Comparison of ENCODE assay signal across 29 mouse cellular contexts in genomic region chr6:88750884-88751283, GRCm38 (mm10). TPM values are rescaled to one million over a fixed set of nuclear protein-coding genes. Genes with fewer than 3 reads are reported as not detected.
DNase-seq lines count a peak whose midpoint lies in the region; ATAC-seq and TF ChIP-seq lines count a peak whose summit lies in the region.
"Had no signal": no experiment of that assay in that cellular context is flagged by ENCODE, and none has a peak within 500 bp of the region (broad histone marks: within the 10 kb centered on the region; RNA-seq: fewer than 3 reads in every experiment).

No protein-coding gene starts in this region.

- in situ Hi-C loops in CH12.LX (cut with MboI; ENCODE audit: low pct_ligation_motif_present, low pct_unique_long_range_greater_than_20kb, low sequenced_read_pairs), result no loop called here

- no peak for TF ChIP-seq CTCF in CH12.LX (conservative IDR thresholded peaks at IDR 0.05 in 1 of 2, IDR thresholded peaks at IDR 0.05 in 1 of 2; ENCODE audit: low read depth in 2 of 2, low read length in 2 of 2)
- no peak for TF ChIP-seq CTCF in intestine, postnatal 0 days (IDR thresholded peaks at IDR 0.05; ENCODE audit: low read depth)

- DNase-seq in kidney, adult 9 months, result peak; percentile 35
- DNase-seq in kidney, adult 11 months, result no peak
- DNase-seq in kidney, postnatal 36 days, result peak; percentile 29 to 43
- DNase-seq in kidney, postnatal 10 days, result no peak
- no peak for DNase-seq in CH12.LX (ENCODE audit: extremely low read depth)
- no peak for DNase-seq in gastrocnemius, adult 18-20 months (ENCODE audit: low spot score)
- DNase-seq: adrenal gland, postnatal 14 days; cerebellum, adult 18-20 months; cerebellum, postnatal 10 days; heart, adult 2 months; heart, postnatal 4 days; lung, adult 18-20 months; lung, postnatal 14 days; retina, postnatal 1 day; right cerebral cortex, postnatal 14 days; thymus, postnatal 4 days had no signal

- TF ChIP-seq RAD21 in CH12.LX (IDR thresholded peaks at IDR 0.05; ENCODE audit: low read depth, low read length), result no peak

- no peak overlapping the region for H3K4me3 ChIP-seq in CH12.LX (replicated peaks in 1 of 3; ENCODE audit: low read depth in 2 of 3, low read length in 2 of 3, poor library complexity in 1 of 3)
- no peak overlapping the region for H3K4me3 ChIP-seq in intestine, postnatal 0 days (ENCODE audit: low read depth, low read length)
- H3K4me3 ChIP-seq: embryonic facial prominence, embryonic 13.5 days; forebrain, embryonic 10.5 days; forebrain, embryonic 15.5 days; heart, adult 2 months; heart, embryonic 12.5 days; hindbrain, embryonic 15.5 days; left cerebral cortex, adult 2 months; limb, embryonic 13.5 days; midbrain, embryonic 10.5 days; midbrain, embryonic 15.5 days; neural tube, embryonic 15.5 days had no signal

- H3K4me2 ChIP-seq in CH12.LX (ENCODE audit: insufficient read depth, low read depth, poor library complexity, severe bottlenecking), result no peak overlapping the region
- no peak overlapping the region for H3K4me2 ChIP-seq in intestine, postnatal 0 days (replicated peaks; ENCODE audit: low read depth)
- H3K4me2 ChIP-seq: embryonic facial prominence, embryonic 13.5 days; forebrain, embryonic 15.5 days; heart, embryonic 12.5 days; hindbrain, embryonic 15.5 days; limb, embryonic 13.5 days; midbrain, embryonic 15.5 days; neural tube, embryonic 15.5 days had no signal

- no peak overlapping the region for H3K9ac ChIP-seq in CH12.LX (ENCODE audit: insufficient read depth, low read depth)
- H3K9ac ChIP-seq in intestine, postnatal 0 days (ENCODE audit: low read depth, low read length), result no peak overlapping the region
- H3K9ac ChIP-seq: embryonic facial prominence, embryonic 13.5 days; forebrain, embryonic 15.5 days; heart, embryonic 12.5 days; hindbrain, embryonic 15.5 days; limb, embryonic 13.5 days; midbrain, embryonic 15.5 days; neural tube, embryonic 15.5 days had no signal

- no peaks in the 10 kb centered on the region for H3K27me3 ChIP-seq in CH12.LX (replicated peaks)
- H3K27me3 ChIP-seq in intestine, postnatal 0 days (replicated peaks; ENCODE audit: control insufficient read depth, insufficient read depth, low read length), result no peaks in the 10 kb centered on the region
- H3K27me3 ChIP-seq: embryonic facial prominence, embryonic 13.5 days; forebrain, embryonic 15.5 days; heart, embryonic 12.5 days; hindbrain, embryonic 15.5 days; limb, embryonic 13.5 days; midbrain, embryonic 15.5 days; neural tube, embryonic 15.5 days had no signal

- H3K79me2 ChIP-seq in CH12.LX (replicated peaks; ENCODE audit: control insufficient read depth, extremely low read depth, insufficient read depth, poor library complexity, severe bottlenecking), result peaks cover 64% of the 10 kb centered on the region

- no peak overlapping the region for H3K27ac ChIP-seq in CH12.LX (ENCODE audit: insufficient read depth, low read depth)
- no peak overlapping the region for H3K27ac ChIP-seq in intestine, postnatal 0 days (ENCODE audit: low read depth, low read length)
- H3K27ac ChIP-seq: embryonic facial prominence, embryonic 13.5 days; forebrain, embryonic 10.5 days; forebrain, embryonic 15.5 days; heart, adult 2 months; hindbrain, embryonic 15.5 days; left cerebral cortex, adult 2 months; limb, embryonic 13.5 days; midbrain, embryonic 10.5 days; midbrain, embryonic 15.5 days; neural tube, embryonic 15.5 days had no signal

- TF ChIP-seq EP300 in CH12.LX (IDR thresholded peaks at IDR 0.05; ENCODE audit: low read length), result no peak

- H3K36me3 ChIP-seq in CH12.LX (replicated peaks in 1 of 2; ENCODE audit: control insufficient read depth in 1 of 2, insufficient read depth in 1 of 2, low read length in 1 of 2), result peaks cover 45 to 88% of the 10 kb centered on the region in 2 experiments
- no peaks in the 10 kb centered on the region for H3K36me3 ChIP-seq in intestine, postnatal 0 days (ENCODE audit: control insufficient read depth, insufficient read depth)
- H3K36me3 ChIP-seq: embryonic facial prominence, embryonic 13.5 days; forebrain, embryonic 10.5 days; forebrain, embryonic 15.5 days; heart, embryonic 12.5 days; hindbrain, embryonic 15.5 days; limb, embryonic 13.5 days; midbrain, embryonic 10.5 days; midbrain, embryonic 15.5 days; neural tube, embryonic 15.5 days had no signal

- dilution Hi-C loops in CH12.LX (cut with MboI; ENCODE audit: extremely low pct_ligation_motif_present, extremely low pct_unique_long_range_greater_than_20kb, low sequenced_read_pairs), result no loop called here

- H3K4me1 ChIP-seq in CH12.LX (ENCODE audit: control insufficient read depth in 1 of 2, insufficient read depth in 2 of 2), result peaks cover 22 to 94% of the 10 kb centered on the region in 2 experiments
- H3K4me1 ChIP-seq in intestine, postnatal 0 days (replicated peaks; ENCODE audit: control insufficient read depth, insufficient read depth, low read length), result no peaks in the 10 kb centered on the region

- peaks cover 6% of the 10 kb centered on the region for H3K9me3 ChIP-seq in CH12.LX (replicated peaks; ENCODE audit: low read length)
- H3K9me3 ChIP-seq in intestine, postnatal 0 days (ENCODE audit: control insufficient read depth), result peaks cover 3% of the 10 kb centered on the region; the same call in 1 of the 2 replicates
- H3K9me3 ChIP-seq: embryonic facial prominence, embryonic 13.5 days; forebrain, embryonic 10.5 days; forebrain, embryonic 15.5 days; heart, embryonic 12.5 days; hindbrain, embryonic 15.5 days; limb, embryonic 13.5 days; midbrain, embryonic 10.5 days; midbrain, embryonic 15.5 days; neural tube, embryonic 15.5 days had no signal

- peak; percentile 13; the same call in 1 of the 2 replicates for TF ChIP-seq POLR2A in CH12.LX (IDR thresholded peaks at IDR 0.05; ENCODE audit: low read depth, low read length)

- 35% methylated on average over 6 of the region's 6 CpGs for WGBS in intestine, postnatal 0 days

- peak; percentile 78 for ATAC-seq in intestine, postnatal 0 days
- ATAC-seq: forebrain, embryonic 15.5 days; inflammation-experienced regulatory T-cells, adult 6 months; midbrain, embryonic 15.5 days had no signal

TF ChIP-seq in CH12.LX, 34 proteins besides CTCF, POLR2A, EP300 and RAD21:
- no peak for TF ChIP-seq TBP (conservative IDR thresholded peaks at IDR 0.05; ENCODE audit: low read depth, low read length)
- no peak for TF ChIP-seq PAX5 (IDR thresholded peaks at IDR 0.05; ENCODE audit: low read length)
- TF ChIP-seq NELFE (IDR thresholded peaks at IDR 0.05; ENCODE audit: low read depth, low read length), result no peak
- TF ChIP-seq TCF12 (IDR thresholded peaks at IDR 0.05; ENCODE audit: low read depth, low read length), result no peak
- TF ChIP-seq USF1 (IDR thresholded peaks at IDR 0.05; ENCODE audit: low read depth, low read length), result no peak
- no peak for TF ChIP-seq ELF1 (IDR thresholded peaks at IDR 0.05; ENCODE audit: low read depth, low read length)
- TF ChIP-seq MAZ (IDR thresholded peaks at IDR 0.05; ENCODE audit: low read depth, low read length), result no peak
- no peak for TF ChIP-seq ZC3H11A (IDR thresholded peaks at IDR 0.05; ENCODE audit: low read depth, low read length)
- no peak for TF ChIP-seq USF2 (conservative IDR thresholded peaks at IDR 0.05; ENCODE audit: low read depth, low read length)
- TF ChIP-seq E2F4 (IDR thresholded peaks at IDR 0.05; ENCODE audit: insufficient replicate concordance, low read depth, low read length), result no peak
- no peak for TF ChIP-seq UBTF (IDR thresholded peaks at IDR 0.05; ENCODE audit: low read depth, low read length)
- TF ChIP-seq HCFC1 (IDR thresholded peaks at IDR 0.05; ENCODE audit: low read depth, low read length), result no peak
- TF ChIP-seq MYC (IDR thresholded peaks at IDR 0.05; ENCODE audit: low read depth, low read length), result no peak
- no peak for TF ChIP-seq JUN (IDR thresholded peaks at IDR 0.05; ENCODE audit: insufficient read depth, low read depth, low read length)
- TF ChIP-seq NRF1 (IDR thresholded peaks at IDR 0.05; ENCODE audit: low read depth, low read length), result no peak
- TF ChIP-seq MXI1 (IDR thresholded peaks at IDR 0.05; ENCODE audit: low read depth, low read length), result no peak
- TF ChIP-seq SMC3 (IDR thresholded peaks at IDR 0.05; ENCODE audit: low read depth, low read length), result no peak

RNA-seq across cellular contexts. Expression of gene Mgll, which starts 26.7 kb away (rescaled TPM):
- total RNA-seq in CH12.LX (2012; rRNA removed) (81.1 and 95.6 TPM in 2 replicates), CH12.LX (2014; rRNA removed) (57.7 and 60.8 TPM in 2 replicates)
- 66.6 and 76.5 TPM in 2 replicates for polyA plus RNA-seq in CH12.LX (2012; ENCODE audit: insufficient read length, low read depth)
- 65.4 and 78.2 TPM in 2 replicates for polyA plus RNA-seq in intestine, postnatal 0 days (2015; fragmentation: Nextera tagmentation; extraction: Ambion mirVana)
- total RNA-seq in gastrocnemius, adult 18-20 months (2021), result 10 to 100 TPM; 25.2 to 45.8 TPM
- total RNA-seq: MEL had no signal

Comparison
In these comparisons a context has a peak if more than half of its experiments do, and no peak if none do; other contexts are left out.
1. DNase-seq: peak in kidney, adult 9 months (single experiment) and kidney, postnatal 36 days (2 of 2); none in kidney, adult 11 months (single experiment), kidney, postnatal 10 days (single experiment), CH12.LX (single experiment) and gastrocnemius, adult 18-20 months (single experiment).